Mouse (Mus musculus): ENCODE measurements around the gene Pdxk. TPM values are rescaled to one million over a fixed set of nuclear protein-coding genes. Genes with fewer than 3 reads are reported as not detected.

Pdxk gene
- polyA plus RNA-seq, 1 experiment from 2014 or later = 24.0 TPM

DNA sequence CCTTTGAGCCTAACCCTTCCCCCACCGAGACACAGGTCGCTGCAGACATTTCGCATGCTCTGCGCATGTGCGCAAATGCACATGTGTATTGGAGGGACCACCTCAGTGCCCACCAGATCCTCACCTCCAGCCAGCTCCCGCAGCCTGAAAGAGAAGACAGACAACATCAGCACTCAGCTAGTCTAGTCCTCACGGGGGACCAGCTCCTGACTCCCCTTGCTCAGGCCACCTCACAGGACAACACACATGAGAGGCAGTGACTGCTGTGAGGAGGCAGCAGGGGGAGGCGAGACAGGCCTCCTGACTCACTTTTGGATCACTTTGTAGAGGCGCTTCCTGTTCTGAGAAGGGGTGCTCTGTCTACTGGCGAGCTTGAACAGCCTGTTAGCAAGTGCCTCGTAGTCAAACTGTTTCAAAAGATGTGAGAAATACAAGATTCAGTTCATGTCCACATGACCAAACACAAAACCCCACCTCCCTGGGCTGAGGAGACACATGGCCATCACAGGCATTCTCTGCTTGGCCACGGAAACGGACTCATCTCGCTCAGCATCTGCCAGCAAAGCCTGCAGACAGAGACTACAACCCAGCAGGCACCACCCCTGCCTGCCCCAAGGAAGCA is 62.4 kb downstream of the Pdxk start:
- 92% methylated on average over 14 of the region's 14 CpGs for WGBS
- TF ChIP-seq CTCF (IDR thresholded peaks at IDR 0.05; ENCODE audit: low read depth) = no peak

GRCm38 (mm10) chr10:78401127-78401526 is 63.6 kb downstream of the Pdxk start:
- Histone ChIP-seq H3K27ac (no peak overlapping the region), H3K4me1 (replicated peaks; ENCODE audit: insufficient read depth, low read length) (0 out of 2 replicates have a peak, but pooled peaks cover 4% of the 10 kb centered on the region), H3K27me3 (ENCODE audit: insufficient read depth, low read length) (no peaks in the 10 kb centered on the region), H3K36me3 (ENCODE audit: insufficient read depth, low read length) (peaks cover 59% of the 10 kb centered on the region), H3K4me2 (ENCODE audit: low read length) (no peak overlapping the region), H3K4me3 (replicated peaks; ENCODE audit: low read depth, low read length) (no peak overlapping the region), H3K9me3 (replicated peaks; ENCODE audit: low read length) (no peaks in the 10 kb centered on the region), H3K9ac (ENCODE audit: low read depth, low read length) (no peak overlapping the region)
- TF ChIP-seq CTCF (IDR thresholded peaks at IDR 0.05; ENCODE audit: low read depth) = no peak
- 79% methylated on average over 2 of the region's 2 CpGs for WGBS
- DNase-seq (ENCODE audit: low spot score) (no peak), ATAC-seq (replicated peaks; ENCODE audit: low FRiP score, low read depth) (no peak)

More for the DNA sequence above, 62.4 kb downstream of the Pdxk start:
- no peaks in the 10 kb centered on the region for H3K9me3 ChIP-seq (replicated peaks; ENCODE audit: low read length)
- H3K4me3 ChIP-seq (replicated peaks; ENCODE audit: low read depth, low read length) = no peak overlapping the region
- no peak overlapping the region for H3K4me2 ChIP-seq (ENCODE audit: low read length)
- DNase-seq (ENCODE audit: low spot score) (no peak), ATAC-seq (replicated peaks; ENCODE audit: low FRiP score, low read depth) (no peak)
- H3K27ac ChIP-seq = no peak overlapping the region
- H3K36me3 ChIP-seq (ENCODE audit: insufficient read depth, low read length) = peaks cover 72% of the 10 kb centered on the region
- H3K9ac ChIP-seq (ENCODE audit: low read depth, low read length) = no peak overlapping the region
- no peaks in the 10 kb centered on the region for H3K27me3 ChIP-seq (ENCODE audit: insufficient read depth, low read length)
- H3K4me1 ChIP-seq (replicated peaks; ENCODE audit: insufficient read depth, low read length) = 0 out of 2 replicates have a peak, but pooled peaks cover 4% of the 10 kb centered on the region

GRCm38 (mm10) chr10:78399090-78399657 is 65.6 kb downstream of the Pdxk start:
- H3K27me3 ChIP-seq (ENCODE audit: insufficient read depth, low read length) = no peaks in the 10 kb centered on the region
- H3K27ac ChIP-seq = no peak overlapping the region
- ATAC-seq (replicated peaks; ENCODE audit: low FRiP score, low read depth) = peak; percentile 75
- no peaks in the 10 kb centered on the region for H3K9me3 ChIP-seq (replicated peaks; ENCODE audit: low read length)
- H3K36me3 ChIP-seq (ENCODE audit: insufficient read depth, low read length) = peaks cover 43% of the 10 kb centered on the region
- no peak overlapping the region for H3K4me2 ChIP-seq (ENCODE audit: low read length)
- DNase-seq (ENCODE audit: low spot score) = peak; percentile 65
- 0 out of 2 replicates have a peak, but pooled peaks cover 4% of the 10 kb centered on the region for H3K4me1 ChIP-seq (replicated peaks; ENCODE audit: insufficient read depth, low read length)
- H3K4me3 ChIP-seq (replicated peaks; ENCODE audit: low read depth, low read length) = no peak overlapping the region
- no peak for TF ChIP-seq CTCF (IDR thresholded peaks at IDR 0.05; ENCODE audit: low read depth)
- 32% methylated on average over 17 of the region's 17 CpGs for WGBS
- no peak overlapping the region for H3K9ac ChIP-seq (ENCODE audit: low read depth, low read length)

DNA sequence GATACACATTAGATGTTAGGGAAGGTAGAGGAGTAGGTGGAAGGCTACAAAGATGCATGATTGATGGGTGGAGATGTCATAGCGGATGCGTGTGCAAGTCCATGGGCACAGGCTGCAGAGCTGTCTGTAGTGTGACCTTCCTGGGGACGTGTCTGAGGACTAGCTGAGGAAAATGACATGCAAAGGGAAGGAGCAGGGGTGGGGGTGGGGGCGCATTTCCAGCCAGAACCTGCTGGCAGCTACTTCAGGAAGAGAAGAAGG is 68.2 kb downstream of the Pdxk start:
- 52% methylated on average over 4 of the region's 4 CpGs for WGBS
- TF ChIP-seq CTCF (IDR thresholded peaks at IDR 0.05; ENCODE audit: low read depth) = no peak
- Histone ChIP-seq H3K4me3 (replicated peaks; ENCODE audit: low read depth, low read length) (no peak overlapping the region), H3K4me2 (ENCODE audit: low read length) (no peak overlapping the region), H3K36me3 (ENCODE audit: insufficient read depth, low read length) (peaks cover 18% of the 10 kb centered on the region), H3K9ac (ENCODE audit: low read depth, low read length) (no peak overlapping the region), H3K4me1 (replicated peaks; ENCODE audit: insufficient read depth, low read length) (0 out of 2 replicates have a peak, but pooled peaks cover 7% of the 10 kb centered on the region), H3K27ac (no peak overlapping the region), H3K9me3 (replicated peaks; ENCODE audit: low read length) (no peaks in the 10 kb centered on the region), H3K27me3 (ENCODE audit: insufficient read depth, low read length) (no peaks in the 10 kb centered on the region)
- no peak for ATAC-seq (replicated peaks; ENCODE audit: low FRiP score, low read depth)
- no peak for DNase-seq (ENCODE audit: low spot score)

GRCm38 (mm10) chr10:78395819-78396624 is 68.8 kb downstream of the Pdxk start:
- H3K4me3 ChIP-seq (replicated peaks; ENCODE audit: low read depth, low read length) = no peak overlapping the region
- peak; percentile 25; the same call in 1 of the 2 replicates for ATAC-seq (replicated peaks; ENCODE audit: low FRiP score, low read depth)
- no peaks in the 10 kb centered on the region for H3K27me3 ChIP-seq (ENCODE audit: insufficient read depth, low read length)
- peak; percentile 96 for DNase-seq (ENCODE audit: low spot score)
- H3K27ac ChIP-seq = no peak overlapping the region
- 9% methylated on average over 17 of the region's 17 CpGs for WGBS
- 0 out of 2 replicates have a peak, but pooled peaks cover 7% of the 10 kb centered on the region for H3K4me1 ChIP-seq (replicated peaks; ENCODE audit: insufficient read depth, low read length)
- H3K9ac ChIP-seq (ENCODE audit: low read depth, low read length) = no peak overlapping the region
- H3K36me3 ChIP-seq (ENCODE audit: insufficient read depth, low read length) = peaks cover 13% of the 10 kb centered on the region
- H3K9me3 ChIP-seq (replicated peaks; ENCODE audit: low read length) = no peaks in the 10 kb centered on the region
- TF ChIP-seq CTCF (IDR thresholded peaks at IDR 0.05; ENCODE audit: low read depth) = peak; percentile 89
- no peak overlapping the region for H3K4me2 ChIP-seq (ENCODE audit: low read length)

- H3K36me3 ChIP-seq (ENCODE audit: insufficient read depth, low read length) = peaks cover 7% of the 10 kb centered on the region
- H3K4me3 ChIP-seq (replicated peaks; ENCODE audit: low read depth, low read length) = no peak overlapping the region
- H3K27me3 ChIP-seq (ENCODE audit: insufficient read depth, low read length) = no peaks in the 10 kb centered on the region
- 76% methylated on average over 3 of the region's 3 CpGs for WGBS
- TF ChIP-seq CTCF (IDR thresholded peaks at IDR 0.05; ENCODE audit: low read depth) = peak; percentile 15; the same call in 1 of the 2 replicates
- H3K4me1 ChIP-seq (replicated peaks; ENCODE audit: insufficient read depth, low read length) = 0 out of 2 replicates have a peak, but pooled peaks cover 7% of the 10 kb centered on the region
- no peak overlapping the region for H3K27ac ChIP-seq
- H3K9me3 ChIP-seq (replicated peaks; ENCODE audit: low read length) = no peaks in the 10 kb centered on the region
- H3K9ac ChIP-seq (ENCODE audit: low read depth, low read length) = no peak overlapping the region
- no peak overlapping the region for H3K4me2 ChIP-seq (ENCODE audit: low read length)
- DNase-seq (ENCODE audit: low spot score) (no peak), ATAC-seq (replicated peaks; ENCODE audit: low FRiP score, low read depth) (no peak)
Measured at GRCm38 (mm10) chr10:78395377-78395776, 69.4 kb downstream of the Pdxk start.

All from kidney, postnatal 0 days (tissue).